Mouse (Mus musculus) heart, adult 9 months (tissue): ENCODE measurements around the gene Gabarap.
"Not testable (repeated sequence)": the region's sequence is repeated elsewhere in the genome, so short reads cannot be mapped to it uniquely, and the experiment has no call there.

Experiments used
- DNase-seq, 2 experiments: peaks; one replicate each; pipeline ENCODE4 v3.0.0; 2022; ENCODE audit warnings: low spot score in 2 of 2

Gabarap gene

GRCm38 (mm10) chr11:69990850-69991691 lies at the start of gene Gabarap:
Gene Gabarap (plus strand): TSS chr11:69991143.
- peak; percentile 94 to 98 for DNase-seq

GRCm38 (mm10) chr11:69945216-69945615 lies 45.7 kb upstream of the Gabarap start:
- no peak for DNase-seq

- no peak for DNase-seq
These were observed 44.7 kb upstream of the Gabarap start for GRCm38 (mm10) chr11:69945997-69946891.

DNA sequence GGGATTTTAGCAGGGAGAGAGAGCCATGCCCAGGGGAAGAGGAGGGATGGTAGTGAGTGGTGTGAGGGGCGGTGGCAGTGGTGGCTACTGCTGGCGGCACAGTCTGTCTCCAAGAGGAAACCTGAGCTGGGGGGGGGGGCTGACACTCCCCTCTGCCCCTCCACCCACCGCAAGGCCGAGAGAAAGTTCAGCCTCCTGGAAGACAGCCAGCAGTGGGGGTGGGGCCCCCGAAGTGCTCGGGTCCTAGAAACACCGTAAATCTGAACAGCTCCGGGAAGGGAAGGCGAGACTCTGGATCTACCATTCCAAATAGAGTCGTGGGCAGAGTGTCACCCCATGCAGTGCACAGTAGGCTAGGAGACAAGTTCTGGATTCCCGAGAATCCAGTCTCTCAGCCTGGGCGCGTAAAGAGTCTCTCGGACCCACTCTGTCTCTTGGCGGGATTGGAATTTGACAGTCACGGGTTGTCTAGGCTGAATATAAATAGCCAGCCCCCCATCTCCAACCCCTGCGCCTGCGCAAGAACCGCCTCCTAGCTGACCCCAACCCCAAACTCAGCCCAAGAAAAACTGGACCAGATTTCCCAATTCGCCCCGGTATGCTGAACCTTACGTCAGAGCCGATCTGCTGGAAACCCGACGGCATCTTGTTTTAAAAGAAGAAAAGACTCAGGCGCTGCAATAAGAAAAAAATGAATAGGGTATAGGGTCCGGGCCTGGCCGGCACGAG lies 43.4 kb upstream of the Gabarap start:
- DNase-seq = peak; percentile 64 to 65

GRCm38 (mm10) chr11:69948066-69948762 lies 42.7 kb upstream of the Gabarap start, which contains the start of gene Slc2a4:
Gene Slc2a4 (minus strand): TSS chr11:69948188.
- peak; percentile 91 to 92 for DNase-seq

DNA sequence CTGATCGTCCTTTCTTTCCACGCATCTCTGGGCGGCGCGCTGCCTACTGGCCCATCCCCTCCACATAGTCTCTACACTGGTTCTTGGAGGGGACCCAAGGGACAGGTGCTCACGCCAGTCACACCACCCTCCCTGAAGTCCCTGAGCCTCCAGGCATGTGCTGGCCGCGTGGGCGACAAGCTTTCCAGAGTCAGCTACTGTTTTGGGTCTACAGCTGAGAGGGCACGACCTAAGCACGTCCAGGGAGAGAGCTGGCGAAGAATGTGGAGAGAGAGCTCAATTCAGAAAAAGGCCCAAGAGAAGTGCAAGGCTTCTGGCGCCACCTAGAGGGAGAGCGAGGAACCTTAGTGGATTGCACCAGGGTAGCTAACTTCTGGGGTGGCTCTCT lies 42.2 kb upstream of the Gabarap start:
- DNase-seq = peak; percentile 84 to 92

- DNase-seq = no peak
These were observed 40.0 kb upstream of the Gabarap start for GRCm38 (mm10) chr11:69950807-69951459.

- no peak for DNase-seq
These were observed 38.7 kb upstream of the Gabarap start for GRCm38 (mm10) chr11:69952274-69952673.

DNA sequence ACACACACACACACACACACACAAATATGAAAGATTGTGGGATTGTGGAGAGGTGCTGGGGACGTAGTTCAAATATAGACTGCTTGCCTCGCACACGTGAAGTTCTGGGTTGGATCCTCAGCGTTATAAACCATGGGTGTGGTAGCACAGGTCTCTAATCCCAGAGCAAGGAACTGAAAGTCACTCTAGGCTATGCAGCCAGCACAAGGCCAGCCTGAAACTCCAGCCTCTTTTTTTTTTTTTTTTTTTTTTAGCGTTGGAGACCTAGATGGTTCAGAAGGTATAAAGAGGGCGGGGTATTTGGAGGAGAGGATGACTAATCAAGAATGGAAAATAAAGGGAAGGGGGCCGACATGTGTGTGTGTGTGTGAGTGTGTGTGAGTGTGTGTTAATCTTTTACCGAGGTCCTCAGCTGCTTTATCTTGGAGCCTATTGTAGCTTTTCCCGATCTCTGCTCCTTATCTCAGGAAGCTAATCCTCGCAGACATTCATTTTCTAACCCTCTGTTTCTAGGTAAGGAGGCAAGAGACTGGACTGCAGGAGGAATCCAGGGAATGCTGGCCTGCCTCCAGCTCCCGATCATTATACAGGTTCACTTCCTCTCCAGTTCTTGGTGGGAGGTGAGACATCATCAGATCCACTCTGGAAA lies 37.6 kb upstream of the Gabarap start:
- DNase-seq = no peak

GRCm38 (mm10) chr11:69955618-69956017 lies 35.3 kb upstream of the Gabarap start:
- DNase-seq = not testable (repeated sequence)

GRCm38 (mm10) chr11:69956218-69956617 lies 34.7 kb upstream of the Gabarap start:
- DNase-seq = no peak

DNA sequence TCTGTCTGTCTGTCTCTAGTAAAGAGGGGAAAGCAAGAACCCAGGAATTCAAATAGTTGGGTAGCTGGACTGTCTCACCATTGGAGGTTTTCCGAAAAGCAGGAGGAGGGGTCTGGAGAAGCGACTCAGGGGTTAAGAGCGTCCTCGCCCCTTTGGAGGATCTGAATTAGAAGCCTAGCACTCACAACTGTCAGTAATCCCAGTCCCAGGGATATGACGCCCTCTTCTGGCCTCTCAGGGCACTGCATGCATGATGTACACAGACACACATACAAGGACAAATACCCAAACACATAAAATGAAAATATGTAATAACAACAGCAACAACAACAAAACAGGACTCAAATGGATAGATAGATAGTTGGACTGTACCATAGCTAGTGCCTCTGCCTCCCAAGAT lies 30.3 kb upstream of the Gabarap start:
- no peak for DNase-seq

GRCm38 (mm10) chr11:69961841-69962240 lies 29.1 kb upstream of the Gabarap start:
- DNase-seq = no peak

DNA sequence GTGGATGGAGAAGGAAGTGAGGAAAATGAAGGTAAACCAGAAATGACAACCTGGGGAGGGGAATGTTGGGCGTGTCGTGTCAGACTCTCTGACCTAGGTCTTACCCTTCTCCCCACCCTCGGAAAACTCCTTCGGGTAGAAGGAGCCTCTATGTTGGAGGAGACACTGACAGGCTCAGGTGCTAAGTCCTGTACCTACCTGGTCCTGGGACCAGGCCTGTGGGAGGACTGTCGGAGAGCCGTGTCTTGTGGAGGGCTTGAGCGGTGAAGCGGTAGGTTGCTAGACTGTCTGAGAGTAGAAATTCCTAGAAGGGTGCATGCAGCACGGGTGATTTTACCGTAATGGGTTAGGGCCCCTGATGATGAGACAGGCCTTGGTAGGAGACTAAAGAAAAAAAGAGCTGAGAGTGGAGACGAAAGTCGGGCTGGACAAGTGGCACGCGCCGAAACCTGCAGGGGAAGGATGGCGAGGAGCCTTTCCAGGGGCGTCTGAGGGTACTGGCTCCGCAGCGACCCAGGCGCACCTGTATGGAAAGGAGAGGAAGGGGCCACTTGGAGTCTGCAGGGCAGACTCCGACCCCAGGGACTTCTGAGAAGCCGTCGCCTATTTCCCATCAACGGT lies 26.2 kb upstream of the Gabarap start, which contains the start of gene Cldn7:
TSS of gene Cldn7 (plus strand) at position 130 of the 621 bp plus-strand sequence.
- DNase-seq = no peak

- DNase-seq = no peak
These were observed 25.5 kb upstream of the Gabarap start for GRCm38 (mm10) chr11:69965271-69966005.

DNA sequence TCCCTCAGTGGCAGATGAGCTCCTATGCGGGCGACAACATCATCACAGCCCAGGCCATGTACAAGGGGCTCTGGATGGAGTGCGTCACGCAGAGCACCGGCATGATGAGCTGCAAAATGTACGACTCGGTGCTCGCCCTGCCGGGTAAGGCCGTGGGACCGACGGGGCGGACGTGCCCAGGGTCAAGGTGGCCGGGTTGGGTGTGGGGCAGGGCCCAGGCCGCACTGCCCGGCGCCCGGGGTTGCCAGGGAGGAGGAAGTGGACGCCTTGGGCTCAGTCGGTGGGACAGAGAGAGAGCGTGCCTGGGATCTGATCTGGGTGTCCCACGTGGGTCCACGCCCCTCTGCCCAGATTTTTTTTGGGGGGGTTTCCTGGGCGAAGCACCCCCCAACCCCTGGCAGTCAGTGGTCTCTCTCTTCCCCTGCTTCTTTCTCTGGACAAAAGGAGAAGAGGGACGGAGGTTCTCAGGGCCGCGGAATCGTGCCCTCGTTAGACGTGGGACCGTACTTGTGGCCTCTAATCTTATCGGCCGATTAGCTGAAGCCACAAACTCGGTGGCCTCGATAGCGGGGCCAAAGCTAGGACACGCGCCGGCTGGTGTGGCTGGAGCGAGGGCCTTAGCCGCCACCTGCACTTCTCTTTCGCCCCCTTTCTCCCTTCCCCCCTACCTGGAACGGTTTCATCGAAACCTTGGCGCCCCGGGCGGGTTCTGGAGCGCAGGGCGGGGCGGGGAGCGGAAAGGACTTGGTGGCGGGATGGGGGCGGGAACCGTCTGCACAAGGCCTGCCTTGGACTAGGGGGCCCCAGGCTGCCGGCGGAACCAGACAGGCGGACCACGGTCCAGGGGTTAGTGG lies 24.7 kb upstream of the Gabarap start:
- DNase-seq = no peak

DNA sequence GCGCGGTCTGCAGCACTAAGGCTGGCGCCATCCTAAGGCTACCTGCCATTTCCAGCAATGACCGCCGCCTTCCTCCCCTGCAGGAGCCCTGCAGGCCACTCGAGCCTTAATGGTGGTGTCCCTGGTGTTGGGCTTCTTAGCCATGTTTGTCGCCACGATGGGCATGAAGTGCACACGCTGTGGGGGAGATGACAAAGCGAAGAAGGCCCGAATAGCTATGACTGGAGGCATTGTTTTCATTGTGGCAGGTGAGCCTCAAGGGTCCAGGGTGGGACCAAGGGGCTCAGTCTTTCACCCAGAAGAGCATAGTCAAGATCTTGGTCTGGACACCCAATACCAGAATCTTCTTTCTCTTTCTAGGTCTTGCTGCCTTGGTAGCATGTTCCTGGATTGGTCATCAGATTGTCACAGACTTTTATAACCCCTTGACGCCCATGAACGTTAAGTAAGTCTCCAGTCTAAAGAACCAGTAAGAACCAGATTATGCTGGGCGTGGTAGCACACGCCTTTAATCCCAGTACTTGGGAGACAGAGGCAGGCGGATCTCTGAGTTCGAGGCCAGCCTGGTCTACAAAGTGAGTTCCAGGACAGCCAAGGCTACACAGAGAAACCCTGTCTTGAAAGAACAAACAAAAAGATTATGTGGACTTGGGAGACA lies 24.0 kb upstream of the Gabarap start:
- no peak for DNase-seq
